Mouse (Mus musculus) midbrain, postnatal 0 days (tissue): ENCODE results near the gene Rbbp6. TPM values are rescaled to one million over a fixed set of nuclear protein-coding genes. Genes with fewer than 3 reads are reported as not detected.

Experiments used
- ATAC-seq: fragments of 200-750 bp; cut with Nextera tagmentation; 2 replicates; pipeline ENCODE4 v1.8.0; 2017; ENCODE audit warnings: moderate number of reproducible peaks, mild to moderate bottlenecking, moderate TSS enrichment, moderate library complexity; ENCODE audit not compliant: low FRiP score
- DNase-seq: peaks from one replicate; pipeline ENCODE4 v3.0.0-alpha.2; 2015; ENCODE audit warnings: low spot score
- H3K27ac ChIP-seq: fragments of 300-500 bp; sonication (generic); 2 replicates; pipeline ENCODE4 v1.5.1; 2014; ENCODE audit warnings: low read depth, mild to moderate bottlenecking, low read length, mixed read lengths
- H3K27me3 ChIP-seq: fragments of 300-500 bp; sonication (generic); 2 replicates; pipeline ENCODE4 v1.6.1; 2014; ENCODE audit warnings: low read length, control low read depth, mixed read lengths; ENCODE audit not compliant: insufficient read depth
- H3K36me3 ChIP-seq: fragments of 300-500 bp; sonication (generic); 2 replicates; pipeline ENCODE4 v1.6.1; 2014; ENCODE audit warnings: low read length, control low read depth, mixed read lengths; ENCODE audit not compliant: insufficient read depth
- H3K4me1 ChIP-seq: fragments of 300-500 bp; sonication (generic); 2 replicates; pipeline ENCODE4 v1.6.1; 2014; ENCODE audit warnings: mild to moderate bottlenecking, control low read depth, antibody characterized with exemption, low read length, mixed read lengths; ENCODE audit not compliant: insufficient read depth
- H3K4me2 ChIP-seq: fragments of 300-500 bp; sonication (generic); 2 replicates; pipeline ENCODE4 v1.6.1; 2014; ENCODE audit warnings: low read depth, mild to moderate bottlenecking, low read length, mixed read lengths; ENCODE audit not compliant: poor library complexity, severe bottlenecking
- H3K4me3 ChIP-seq: fragments of 300-500 bp; sonication (generic); 2 replicates; pipeline ENCODE4 v1.5.1; 2014; ENCODE audit warnings: low read depth, mild to moderate bottlenecking, low read length, moderate library complexity
- H3K9ac ChIP-seq: fragments of 300-500 bp; sonication (generic); replicated peaks from 2 replicates; pipeline ENCODE4 v1.6.1; 2014; ENCODE audit warnings: mild to moderate bottlenecking, low read length, moderate library complexity, mixed read lengths; ENCODE audit not compliant: poor library complexity, severe bottlenecking
- H3K9me3 ChIP-seq: fragments of 300-500 bp; sonication (generic); 2 replicates; pipeline ENCODE4 v1.6.1; 2016; ENCODE audit warnings: low read length, control low read depth
- CTCF ChIP-seq: IDR thresholded peaks from 2 replicates; pipeline ENCODE4 v1.5.1; 2016; ENCODE audit warnings: antibody characterized with exemption, mild to moderate bottlenecking
- WGBS: fragments of 180-500 bp; shearing (Covaris S2); extraction: QIAGEN DNeasy Blood & Tissue Kit; methylation state at CpG from one replicate; pipeline ENCODE4 v1.1.7; 2014; 5-methylcytosine and 5-hydroxymethylcytosine counted together
- polyA plus RNA-seq: library from polyadenylated mRNA; unstranded; fragments of >200 nt; fragmentation: Nextera tagmentation; extraction: Ambion mirVana; gene quantifications from 2 replicates; pipeline ENCODE4 v1.2.1, GENCODE M21; 2015
- total RNA-seq: library from RNA; depleted of rRNA; stranded (reverse); fragments of >200 nt; gene quantifications from 2 replicates; pipeline ENCODE4 v1.2.3, GENCODE M21; 2014

Gene Rbbp6
- total and polyA plus RNA-seq, 2 experiments from 2014 or later: 22.9 to 33.7 TPM

- Histone ChIP-seq H3K36me3 (no peaks in the 10 kb centered on the region), H3K9me3 (no peaks in the 10 kb centered on the region), H3K27me3 (no peaks in the 10 kb centered on the region), H3K27ac (no peak overlapping the region), H3K4me3 (no peak overlapping the region), H3K4me1 (0 out of 2 replicates have a peak, but pooled peaks cover 5% of the 10 kb centered on the region), H3K4me2 (no peak overlapping the region), H3K9ac (no peak overlapping the region)
- no peak for DNase-seq
- no peak for TF ChIP-seq CTCF
- 60% methylated on average over 9 of the region's 9 CpGs for WGBS
- ATAC-seq: no peak
Observed at GRCm38 (mm10) chr7:123025123-123025522, 59.6 kb downstream of the Rbbp6 start.

GRCm38 (mm10) chr7:123030295-123030694 lies 64.8 kb downstream of the Rbbp6 start:
- ATAC-seq (peak; percentile 39), DNase-seq (peak; percentile 31)
- H3K4me3 ChIP-seq: peak overlapping the region; percentile 48
- peak overlapping the region; percentile 93 for H3K4me2 ChIP-seq
- H3K9ac ChIP-seq: peak overlapping the region; percentile 66
- peak overlapping the region; percentile 87 for H3K27ac ChIP-seq
- H3K36me3 ChIP-seq: no peaks in the 10 kb centered on the region
- no peaks in the 10 kb centered on the region for H3K9me3 ChIP-seq
- WGBS: 8% methylated on average over 13 of the region's 13 CpGs
- H3K4me1 ChIP-seq: peaks cover 13% of the 10 kb centered on the region; the same call in 1 of the 2 replicates
- no peaks in the 10 kb centered on the region for H3K27me3 ChIP-seq
- no peak for TF ChIP-seq CTCF

GRCm38 (mm10) chr7:123030709-123031181 lies 65.3 kb downstream of the Rbbp6 start:
- peak overlapping the region; percentile 93 for H3K4me2 ChIP-seq
- peak overlapping the region; percentile 66 for H3K9ac ChIP-seq
- WGBS: 0% methylated on average over 19 of the region's 21 CpGs
- no peaks in the 10 kb centered on the region for H3K36me3 ChIP-seq
- peak; percentile 80 for ATAC-seq
- H3K27ac ChIP-seq: peak overlapping the region; percentile 87
- TF ChIP-seq CTCF: no peak
- DNase-seq: peak; percentile 96
- H3K4me3 ChIP-seq: peak overlapping the region; percentile 48
- H3K27me3 ChIP-seq: no peaks in the 10 kb centered on the region
- no peaks in the 10 kb centered on the region for H3K9me3 ChIP-seq
- H3K4me1 ChIP-seq: peaks cover 13% of the 10 kb centered on the region; the same call in 1 of the 2 replicates

- Histone ChIP-seq H3K36me3 (no peaks in the 10 kb centered on the region), H3K4me2 (peak overlapping the region; percentile 93), H3K27me3 (no peaks in the 10 kb centered on the region), H3K4me1 (peaks cover 13% of the 10 kb centered on the region; the same call in 1 of the 2 replicates), H3K9ac (peak overlapping the region; percentile 66), H3K4me3 (peak overlapping the region; percentile 48), H3K27ac (peak overlapping the region; percentile 87), H3K9me3 (no peaks in the 10 kb centered on the region)
- WGBS: under 1% methylated on average over 12 of the region's 12 CpGs
- TF ChIP-seq CTCF: no peak
- DNase-seq (peak; percentile 43), ATAC-seq (peak; percentile 88)
Observed at GRCm38 (mm10) chr7:123031211-123031743, 65.8 kb downstream of the Rbbp6 start.

- WGBS: 87% methylated on average over 8 of the region's 8 CpGs
- Histone ChIP-seq H3K36me3 (no peaks in the 10 kb centered on the region), H3K4me2 (no peak overlapping the region), H3K27ac (no peak overlapping the region), H3K4me1 (peaks cover 7% of the 10 kb centered on the region; the same call in 1 of the 2 replicates), H3K4me3 (no peak overlapping the region), H3K9ac (no peak overlapping the region), H3K9me3 (no peaks in the 10 kb centered on the region), H3K27me3 (no peaks in the 10 kb centered on the region)
- TF ChIP-seq CTCF: no peak
- DNase-seq (no peak), ATAC-seq (no peak)
Observed at GRCm38 (mm10) chr7:123035314-123035713, 69.8 kb downstream of the Rbbp6 start.

GRCm38 (mm10) chr7:123039302-123039701 lies 73.8 kb downstream of the Rbbp6 start:
- H3K4me3 ChIP-seq: no peak overlapping the region
- no peaks in the 10 kb centered on the region for H3K9me3 ChIP-seq
- no peaks in the 10 kb centered on the region for H3K36me3 ChIP-seq
- ATAC-seq (no peak), DNase-seq (no peak)
- no peaks in the 10 kb centered on the region for H3K4me1 ChIP-seq
- H3K9ac ChIP-seq: no peak overlapping the region
- H3K27me3 ChIP-seq: no peaks in the 10 kb centered on the region
- no peak overlapping the region for H3K27ac ChIP-seq
- TF ChIP-seq CTCF: peak; percentile 62
- H3K4me2 ChIP-seq: no peak overlapping the region
